Mouse (Mus musculus) kidney, adult 18-20 months (tissue): ENCODE measurements at regions not wholly inside any gene's neighbourhood (a gene's known extent, or its start where the extent isn't known, plus 50 kb on each side); places are given as distances from the start of the nearest gene placed in this dataset.
"Not testable (repeated sequence)": the region's sequence is repeated elsewhere in the genome, so short reads cannot be mapped to it uniquely, and the experiment has no call there.

Experiments
- DNase-seq: peaks from one replicate; pipeline ENCODE4 v3.0.0; 2021

GRCm38 (mm10) chr17:26335551-26335950 is 79.1 kb upstream of the Neurl1b start:
- no peak for DNase-seq

- DNase-seq = no peak
Observed at GRCm38 (mm10) chr17:26336011-26336410, 78.6 kb upstream of the Neurl1b start.

- DNase-seq = no peak
Observed at GRCm38 (mm10) chr17:26337106-26337505, 77.5 kb upstream of the Neurl1b start.

- DNase-seq = not testable (repeated sequence)
Observed at GRCm38 (mm10) chr17:26345436-26345835, 69.2 kb upstream of the Neurl1b start.

- no peak for DNase-seq
Observed at GRCm38 (mm10) chr17:26348116-26348515, 66.5 kb upstream of the Neurl1b start.

DNA sequence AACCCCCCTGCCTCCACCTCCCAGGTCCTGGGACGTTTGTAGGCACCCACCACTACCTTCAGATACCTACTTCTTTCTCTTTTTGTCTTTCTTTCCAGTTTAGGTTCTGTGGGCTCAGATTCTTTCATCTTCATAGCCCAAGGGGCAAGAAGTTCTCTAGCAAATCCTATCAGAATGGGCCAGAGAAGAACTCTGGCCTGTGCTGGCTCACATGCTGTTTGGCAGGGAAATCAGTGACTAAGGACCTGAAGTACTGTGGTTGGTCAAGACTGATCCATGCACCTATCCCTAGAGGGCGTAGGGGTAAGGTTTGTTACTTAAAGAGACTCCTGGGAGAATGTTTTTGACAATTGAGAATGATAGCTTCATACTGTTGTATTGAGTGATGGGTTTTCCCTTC is 64.9 kb upstream of the Neurl1b start:
- no peak for DNase-seq

- DNase-seq = no peak
Observed at GRCm38 (mm10) chr17:26350216-26350615, 64.4 kb upstream of the Neurl1b start.

GRCm38 (mm10) chr17:26351991-26352390 is 62.6 kb upstream of the Neurl1b start:
- DNase-seq = no peak

- no peak for DNase-seq
Observed at GRCm38 (mm10) chr17:26352712-26353111, 61.9 kb upstream of the Neurl1b start.

DNA sequence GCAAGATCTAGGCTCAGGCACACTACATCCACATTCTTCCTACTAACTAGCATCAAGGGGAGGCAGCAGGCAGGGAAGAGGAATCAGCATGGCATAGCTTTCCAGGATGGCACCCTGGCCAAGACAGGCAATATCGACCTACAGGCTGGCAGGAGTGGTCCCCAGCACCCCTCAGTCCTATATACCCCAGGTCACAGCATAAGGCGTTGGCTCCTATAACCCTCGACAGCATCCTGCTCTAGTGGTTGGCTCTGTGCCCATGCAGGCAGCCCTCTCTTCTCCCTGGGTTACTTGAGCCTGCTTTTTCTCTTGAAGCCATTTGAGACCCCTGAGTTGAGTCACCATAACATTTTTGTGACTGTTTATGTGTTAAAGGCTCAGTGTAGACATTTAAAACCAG is 60.2 kb upstream of the Neurl1b start:
- DNase-seq = no peak

DNA sequence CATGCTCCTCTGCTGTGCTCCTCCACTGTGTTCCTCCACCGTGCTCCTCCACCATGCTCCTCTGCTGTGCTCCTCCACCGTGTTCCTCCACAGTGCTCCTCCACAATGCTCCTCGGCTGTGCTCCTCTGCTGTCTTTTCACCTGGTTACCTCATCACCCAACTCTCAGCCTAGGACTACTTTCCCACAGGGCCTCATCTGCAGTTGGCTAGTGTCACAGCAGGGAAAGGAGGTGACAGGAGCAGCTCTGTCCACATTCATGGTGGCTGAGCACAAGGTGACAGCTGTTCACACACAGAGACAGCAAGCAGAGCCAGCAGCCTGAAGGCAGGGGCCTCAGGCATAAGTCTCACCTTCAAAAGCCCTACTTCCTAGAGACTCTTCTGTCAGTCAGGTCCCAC is 59.3 kb upstream of the Neurl1b start:
- DNase-seq = no peak

DNA sequence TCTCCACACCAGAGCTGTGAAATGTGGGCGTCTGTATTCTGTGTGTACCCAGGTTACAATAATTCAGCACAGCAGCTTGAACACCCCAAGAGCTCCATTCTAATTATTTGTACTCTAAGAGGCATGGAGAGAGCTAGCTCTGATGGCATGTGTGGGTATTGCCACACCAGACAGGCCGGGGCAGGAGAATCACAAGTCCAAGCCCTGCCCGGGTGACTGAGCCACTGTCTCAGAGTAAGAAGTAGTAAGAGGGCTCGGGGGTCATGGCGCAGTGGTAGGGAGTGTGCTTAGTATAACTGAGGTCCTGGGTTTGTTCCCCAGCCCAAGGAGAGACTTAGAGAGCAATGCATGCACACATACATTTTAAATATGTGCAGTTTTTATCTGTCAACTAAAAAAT is 57.7 kb upstream of the Neurl1b start:
- DNase-seq = no peak

GRCm38 (mm10) chr17:26357784-26358183 is 56.8 kb upstream of the Neurl1b start:
- peak; percentile 47 for DNase-seq

DNA sequence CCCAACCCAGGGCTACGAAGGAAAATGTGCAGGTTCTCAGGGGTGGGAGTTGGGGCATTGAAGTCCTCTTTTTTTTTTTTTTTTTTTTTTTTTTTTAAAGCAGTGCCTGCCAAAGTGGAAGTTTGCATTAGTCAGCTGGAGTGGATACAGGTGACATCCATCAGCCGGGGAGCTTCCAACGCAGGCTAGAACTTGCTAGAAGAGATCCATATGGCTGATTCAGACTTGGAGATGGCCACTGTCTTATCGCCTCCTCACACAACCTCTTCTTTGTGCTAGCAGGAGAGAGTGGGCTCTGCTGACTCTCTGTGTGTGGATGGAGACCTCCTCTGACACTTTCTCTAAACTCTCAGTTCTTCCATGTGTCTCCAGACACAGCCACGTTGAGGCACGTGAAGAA is 53.9 kb upstream of the Neurl1b start:
- DNase-seq = no peak

DNA sequence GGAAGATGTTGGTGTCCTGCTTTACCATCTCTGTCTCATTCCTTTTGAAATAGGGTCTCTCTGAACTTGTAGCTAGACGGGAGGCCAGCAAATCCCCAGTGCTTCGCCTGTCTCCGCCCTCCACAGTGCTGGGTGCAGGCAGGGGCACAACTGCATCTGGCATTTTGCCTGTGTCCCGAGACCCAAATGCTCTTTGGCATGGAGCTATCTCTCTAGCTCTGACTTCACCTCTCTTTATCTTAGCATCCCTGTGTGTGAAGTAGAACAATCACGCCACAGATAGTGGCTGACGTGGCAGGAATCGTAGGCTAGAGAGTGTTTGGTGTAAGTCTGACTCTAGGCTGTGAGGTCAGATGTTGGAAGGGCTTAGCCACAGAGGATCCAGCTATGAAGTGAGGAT is 53.2 kb upstream of the Neurl1b start:
- DNase-seq = no peak

DNA sequence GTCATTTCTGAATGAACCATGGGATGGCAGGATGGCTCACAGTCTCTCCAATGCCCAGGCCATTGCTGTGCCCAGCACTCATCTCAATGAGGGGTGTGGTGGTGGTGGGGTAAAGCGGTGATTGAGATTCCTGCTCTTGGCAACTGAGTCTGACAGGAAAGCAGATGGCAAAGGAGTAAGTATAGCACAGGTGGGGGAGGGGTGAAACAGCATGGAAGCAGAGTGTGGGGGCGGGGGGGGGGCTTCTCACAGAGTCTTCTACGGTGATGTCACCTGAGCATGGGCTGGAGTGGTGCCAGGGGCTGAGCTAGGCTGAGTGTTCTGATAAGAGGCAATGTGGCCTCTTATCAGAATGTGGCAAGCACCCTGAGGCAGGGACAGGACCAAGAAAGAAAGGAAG is 52.6 kb upstream of the Neurl1b start:
- no peak for DNase-seq

DNA sequence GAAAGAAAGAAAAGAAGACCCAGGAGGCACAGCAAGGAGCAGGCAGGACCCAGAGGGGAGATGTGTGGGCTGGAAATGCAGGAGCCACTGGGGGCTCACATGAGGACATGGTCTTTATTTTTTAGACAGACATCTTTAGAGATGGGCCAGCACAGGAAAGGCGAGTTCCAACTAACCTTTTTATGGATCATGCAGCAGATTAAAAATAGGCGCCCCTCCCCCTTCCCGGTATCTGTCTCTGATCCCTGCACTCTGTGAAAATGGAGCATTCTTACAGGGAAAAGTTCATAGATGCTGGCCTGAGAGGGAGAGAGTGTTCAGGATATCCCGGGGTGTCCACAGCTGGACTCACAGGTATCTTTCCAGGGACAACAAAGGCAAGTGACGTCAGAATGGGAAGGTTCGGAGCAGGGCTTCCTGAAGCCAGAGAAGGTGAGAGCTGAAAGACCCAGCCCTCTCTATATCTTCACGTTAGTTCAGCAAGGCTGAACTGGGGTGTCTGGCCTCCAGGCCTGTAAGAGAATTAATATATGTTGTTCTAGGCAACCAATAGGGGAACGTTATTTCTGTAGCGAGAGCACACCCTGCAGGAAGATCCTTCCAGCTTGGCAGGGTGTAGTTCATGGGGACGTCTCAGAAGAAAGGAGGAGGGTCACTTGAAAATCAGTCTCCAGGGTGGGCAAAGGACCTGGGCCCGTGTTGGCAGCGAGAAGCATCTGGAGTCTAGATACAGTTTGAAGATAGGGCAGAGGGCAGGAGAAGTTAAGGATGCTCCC is 51.9 kb upstream of the Neurl1b start:
- DNase-seq = no peak

GRCm38 (mm10) chr17:26363853-26364532 is 50.6 kb upstream of the Neurl1b start:
- no peak for DNase-seq
